Mouse (Mus musculus) forebrain, embryonic 14.5 days (tissue): Measurements from ENCODE around the gene Rras. TPM values are rescaled to one million over a fixed set of nuclear protein-coding genes. Genes with fewer than 3 reads are reported as not detected.
"Not testable (repeated sequence)": the region's sequence is repeated elsewhere in the genome, so short reads cannot be mapped to it uniquely, and the experiment has no call there.

ENCODE experiments used
- ATAC-seq: fragments of 200-750 bp; cut with Nextera tagmentation; 2 replicates; pipeline ENCODE4 v1.8.0; 2017; ENCODE audit warnings: mild to moderate bottlenecking, moderate library complexity
- DNase-seq: peaks from one replicate; pipeline ENCODE4 v3.0.0-alpha.2; 2015; ENCODE audit warnings: low spot score
- H3K27ac ChIP-seq: fragments of 300-500 bp; sonication (generic); 2 replicates; pipeline ENCODE4 v1.5.1; 2014; ENCODE audit warnings: low read depth, mild to moderate bottlenecking, control low read depth, low read length, moderate library complexity
- H3K27me3 ChIP-seq: fragments of 300-500 bp; sonication (generic); replicated peaks from 2 replicates; pipeline ENCODE4 v1.6.1; 2014; ENCODE audit warnings: low read length, control low read depth, mixed read lengths; ENCODE audit not compliant: control insufficient read depth, insufficient read depth
- H3K36me3 ChIP-seq: fragments of 300-500 bp; sonication (generic); 2 replicates; pipeline ENCODE4 v1.6.1; 2014; ENCODE audit warnings: low read length, control low read depth; ENCODE audit not compliant: control insufficient read depth, insufficient read depth
- H3K4me1 ChIP-seq: fragments of 300-500 bp; sonication (generic); 2 replicates; pipeline ENCODE4 v1.6.1; 2014; ENCODE audit warnings: antibody characterized with exemption, low read length, control low read depth; ENCODE audit not compliant: control insufficient read depth, insufficient read depth
- H3K4me2 ChIP-seq: fragments of 300-500 bp; sonication (generic); 2 replicates; pipeline ENCODE4 v1.6.1; 2014; ENCODE audit warnings: mild to moderate bottlenecking, control low read depth, low read length
- H3K4me3 ChIP-seq: fragments of 300-500 bp; sonication (generic); 2 replicates; pipeline ENCODE4 v1.5.1; 2014; ENCODE audit warnings: low read depth, low read length, control low read depth
- H3K9ac ChIP-seq: fragments of 300-500 bp; sonication (generic); 2 replicates; pipeline ENCODE4 v1.6.1; 2014; ENCODE audit warnings: mild to moderate bottlenecking, low read length, control low read depth, moderate library complexity
- H3K9me3 ChIP-seq: fragments of 300-500 bp; sonication (generic); replicated peaks from 2 replicates; pipeline ENCODE4 v1.6.1; 2016; ENCODE audit warnings: low read length, control low read depth, mixed read lengths; ENCODE audit not compliant: control insufficient read depth
- WGBS: fragments of 180-500 bp; shearing (Covaris S2); extraction: QIAGEN DNeasy Blood & Tissue Kit; methylation state at CpG from one replicate; pipeline ENCODE4 v1.1.7; 2014; 5-methylcytosine and 5-hydroxymethylcytosine counted together
- polyA plus RNA-seq: library from polyadenylated mRNA; unstranded; fragments of >200 nt; fragmentation: Nextera tagmentation; extraction: Ambion mirVana; gene quantifications from 2 replicates; pipeline ENCODE4 v1.2.1, GENCODE M21; 2014

Gene Rras
- polyA plus RNA-seq, 1 experiment from 2014 or later, result 14.7 TPM

DNA sequence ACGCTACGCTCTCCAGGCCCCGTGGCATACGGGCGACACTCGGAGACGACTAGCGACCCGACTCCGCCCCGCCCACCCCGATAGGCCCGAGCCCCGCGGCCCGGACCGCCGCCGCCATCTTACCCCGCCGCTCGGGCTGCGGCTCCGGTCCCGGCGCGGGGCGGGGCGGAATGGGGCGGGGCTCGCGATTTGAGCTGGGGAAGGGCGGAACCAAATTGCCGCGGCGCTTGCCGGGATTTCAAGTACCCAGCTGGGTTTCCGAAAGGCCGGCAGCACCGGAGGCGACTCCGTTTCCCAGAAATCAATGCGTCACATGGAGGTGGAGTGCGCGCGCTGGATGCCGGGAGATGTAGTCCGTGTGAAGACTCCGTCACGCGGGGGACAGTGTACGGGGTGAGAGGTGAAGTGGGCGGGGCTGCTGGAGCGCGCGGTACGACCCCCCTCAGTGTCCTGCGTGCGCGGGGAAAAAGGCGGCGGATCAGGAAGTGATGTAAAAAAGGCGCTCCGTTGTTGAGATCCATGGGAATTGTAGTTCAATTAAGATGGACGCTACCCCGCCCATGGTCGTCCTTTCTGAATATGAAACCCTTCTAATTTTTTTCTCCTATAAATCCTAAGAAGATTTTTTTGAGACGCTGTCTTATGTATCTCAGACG lies 1.7 kb upstream of the Rras start, which contains the start of gene Scaf1:
Gene Scaf1 (minus strand): TSS at position 407 of the 656 bp plus-strand sequence.
- Histone ChIP-seq H3K27ac (peak within 1 kb of the TSS; percentile 85), H3K4me1 (peaks cover 14% of the 10 kb centered on the region), H3K4me3 (peak within 1 kb of the TSS; percentile 95), H3K9ac (peak within 1 kb of the TSS; percentile 92), H3K9me3 (no peaks in the 10 kb centered on the region), H3K27me3 (no peaks in the 10 kb centered on the region), H3K4me2 (peak within 1 kb of the TSS; percentile 76), H3K36me3 (peaks cover 29% of the 10 kb centered on the region)
- DNase-seq, result peak; percentile 100
- 1% methylated on average over 63 of the region's 69 CpGs for WGBS
- peak; percentile 94 for ATAC-seq

DNA sequence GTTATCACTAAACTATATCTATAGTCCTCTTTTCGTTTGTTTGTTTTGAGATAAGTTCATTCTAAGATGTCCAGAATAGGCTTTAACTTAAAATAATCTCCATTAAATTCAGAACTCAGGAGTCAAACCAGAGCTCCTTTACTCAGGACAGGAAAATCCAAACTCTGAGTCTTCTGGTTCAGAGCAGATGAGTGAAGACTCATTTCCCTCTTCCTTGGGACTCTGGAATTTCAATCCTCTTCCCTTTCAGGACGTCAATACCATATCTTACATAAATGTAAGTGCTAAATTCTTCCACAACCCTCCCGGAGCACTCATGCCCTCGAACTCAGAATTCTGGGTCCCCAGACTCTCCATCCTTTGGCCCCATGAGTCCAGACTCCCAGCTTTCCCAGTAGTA lies 1.0 kb upstream of the Rras start:
- H3K4me1 ChIP-seq, result peaks cover 14% of the 10 kb centered on the region
- 0 out of 2 replicates have a peak, but pooled peaks have one; percentile 0 for ATAC-seq
- H3K36me3 ChIP-seq, result peaks cover 22% of the 10 kb centered on the region
- peak overlapping the region; percentile 85 for H3K27ac ChIP-seq
- H3K9ac ChIP-seq, result peak overlapping the region; percentile 52
- 2% methylated on average over 4 of the region's 4 CpGs for WGBS
- no peaks in the 10 kb centered on the region for H3K9me3 ChIP-seq
- peak overlapping the region; percentile 65 for H3K4me2 ChIP-seq
- H3K27me3 ChIP-seq, result no peaks in the 10 kb centered on the region
- no peak for DNase-seq
- peak overlapping the region; percentile 95 for H3K4me3 ChIP-seq

DNA sequence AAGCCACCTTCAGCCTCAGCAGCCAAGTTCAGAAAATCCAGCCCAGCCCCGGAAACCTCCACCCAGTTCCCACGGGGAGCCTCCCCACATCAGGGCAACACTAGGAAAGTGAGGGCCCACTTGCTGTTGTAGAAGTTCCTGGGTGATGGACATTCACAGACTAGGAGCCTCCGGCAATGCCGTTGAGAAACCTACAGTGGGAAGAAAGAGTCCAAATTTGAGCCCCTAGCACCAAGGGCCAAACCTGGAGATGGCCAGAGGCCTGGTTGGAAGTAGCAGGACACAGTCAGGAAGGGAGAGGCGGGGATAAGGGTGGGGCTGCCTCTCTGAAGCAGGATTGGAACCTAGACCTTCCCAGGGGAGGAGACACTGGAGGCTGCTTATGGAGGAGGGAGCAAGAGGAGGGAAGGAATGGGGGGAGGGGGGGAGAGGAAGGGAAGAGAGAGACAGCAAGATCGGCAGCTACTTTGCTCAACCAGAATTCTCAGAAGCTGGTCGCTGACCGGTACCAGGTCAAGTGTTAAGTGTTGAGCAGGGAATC lies 1.3 kb downstream of the Rras start:
- no peaks in the 10 kb centered on the region for H3K9me3 ChIP-seq
- peaks cover 14% of the 10 kb centered on the region for H3K4me1 ChIP-seq
- H3K9ac ChIP-seq, result no peak overlapping the region
- H3K36me3 ChIP-seq, result 0 out of 2 replicates have a peak, but pooled peaks cover under 1% of the 10 kb centered on the region
- 0 out of 2 replicates have a peak overlapping the region, but pooled peaks have one; percentile 12 for H3K4me2 ChIP-seq
- ATAC-seq (no peak), DNase-seq (no peak)
- no peaks in the 10 kb centered on the region for H3K27me3 ChIP-seq
- H3K27ac ChIP-seq, result no peak overlapping the region
- no peak overlapping the region for H3K4me3 ChIP-seq
- 45% methylated on average over 8 of the region's 8 CpGs for WGBS

DNA sequence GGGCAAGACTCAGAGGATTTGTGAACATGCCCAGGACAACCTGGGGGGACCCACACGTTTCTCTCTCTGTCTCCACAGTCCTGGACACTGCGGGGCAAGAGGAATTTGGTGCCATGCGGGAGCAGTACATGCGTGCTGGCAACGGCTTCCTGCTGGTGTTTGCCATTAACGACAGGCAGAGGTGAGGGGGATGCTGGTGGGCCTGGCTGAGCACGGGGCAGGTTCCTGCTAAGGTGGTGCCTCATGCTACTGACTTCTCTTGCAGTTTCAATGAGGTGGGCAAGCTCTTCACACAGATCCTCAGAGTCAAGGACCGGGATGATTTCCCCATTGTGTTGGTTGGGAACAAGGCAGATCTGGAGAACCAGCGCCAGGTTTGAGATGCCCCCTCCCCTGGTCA lies 2.5 kb downstream of the Rras start:
- Histone ChIP-seq H3K4me3 (no peak overlapping the region), H3K4me1 (peaks cover 6% of the 10 kb centered on the region; the same call in 1 of the 2 replicates), H3K27me3 (no peaks in the 10 kb centered on the region), H3K4me2 (no peak overlapping the region), H3K9me3 (no peaks in the 10 kb centered on the region), H3K36me3 (no peaks in the 10 kb centered on the region), H3K27ac (no peak overlapping the region), H3K9ac (no peak overlapping the region)
- DNase-seq, result no peak
- ATAC-seq, result no peak
- WGBS, result 76% methylated on average over 9 of the region's 9 CpGs

DNA sequence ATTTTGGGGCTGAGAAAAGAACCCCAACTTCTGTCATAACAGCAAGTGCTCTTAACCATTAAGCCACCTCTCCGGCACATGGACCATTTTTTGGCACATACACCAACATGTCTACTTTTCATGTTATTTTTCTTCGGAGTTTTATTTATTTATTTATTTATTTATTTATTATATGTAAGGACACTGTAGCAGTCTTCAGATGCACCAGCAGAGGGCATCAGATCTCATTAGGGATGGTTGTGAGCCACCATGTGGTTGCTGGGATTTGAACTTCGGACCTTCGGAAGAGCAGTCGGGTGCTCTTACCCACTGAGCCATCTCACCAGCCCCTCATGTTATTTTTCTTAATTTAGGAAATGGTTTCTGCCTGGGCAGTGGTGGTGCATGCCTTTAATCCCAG lies 6.0 kb downstream of the Rras start:
- not testable (repeated sequence) for H3K27ac ChIP-seq, H3K4me3 ChIP-seq, H3K9me3 ChIP-seq, H3K27me3 ChIP-seq, H3K4me1 ChIP-seq, ATAC-seq, H3K4me2 ChIP-seq, H3K9ac ChIP-seq
- peak; percentile 38 for DNase-seq
- 86% methylated on average over 5 of the region's 5 CpGs for WGBS
- H3K36me3 ChIP-seq, result peaks cover 24% of the 10 kb centered on the region

DNA sequence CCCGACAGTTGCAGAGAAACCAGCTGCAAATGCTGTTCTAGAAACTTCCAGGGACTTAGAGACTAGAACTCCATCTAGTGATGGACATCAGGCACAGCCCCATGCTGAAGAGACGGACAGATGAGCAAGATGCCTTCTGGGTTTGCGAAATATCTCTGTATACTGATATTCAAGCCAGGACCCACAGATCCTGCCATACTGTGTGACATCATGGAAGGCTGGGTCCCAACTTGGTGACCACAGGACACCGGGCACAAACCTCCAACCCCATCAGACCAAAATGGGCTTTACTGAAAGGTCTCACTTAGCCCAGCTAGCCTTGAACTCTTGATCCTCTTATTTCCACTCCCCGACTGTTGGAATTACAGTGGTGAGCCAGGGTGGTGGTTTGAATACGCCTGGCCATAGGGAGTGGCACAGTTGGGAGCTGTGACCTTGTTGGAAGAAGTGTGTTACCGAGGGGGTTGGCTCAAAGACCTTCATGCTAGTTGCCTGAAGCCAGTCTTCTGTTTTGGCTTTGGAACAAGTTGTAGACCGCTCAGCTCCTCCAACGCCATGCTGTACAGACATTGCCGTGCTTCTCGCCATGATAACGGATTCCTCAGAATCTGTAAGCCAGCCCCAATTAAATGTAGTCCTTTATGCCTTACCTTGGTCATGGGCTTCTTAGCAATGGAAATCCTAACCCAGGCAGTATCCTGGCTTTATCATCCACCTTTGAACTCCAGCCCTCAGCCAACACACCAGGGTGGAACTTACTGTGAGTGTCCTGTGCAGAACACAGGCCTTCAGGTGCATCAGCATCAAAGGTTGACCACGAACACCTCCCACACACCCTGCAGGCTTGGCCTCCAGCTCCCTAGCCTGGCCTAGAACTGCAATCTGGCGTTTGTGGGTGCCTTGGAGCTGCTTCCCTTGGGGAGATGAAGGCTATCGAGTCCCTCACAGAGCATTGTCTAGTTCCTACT lies 6.8 kb downstream of the Rras start:
- Histone ChIP-seq H3K9me3 (no peaks in the 10 kb centered on the region), H3K4me2 (no peak overlapping the region), H3K9ac (no peak overlapping the region), H3K27me3 (no peaks in the 10 kb centered on the region), H3K4me3 (no peak overlapping the region), H3K4me1 (no peaks in the 10 kb centered on the region), H3K27ac (no peak overlapping the region), H3K36me3 (peaks cover 33% of the 10 kb centered on the region)
- DNase-seq (no peak), ATAC-seq (no peak)
- 88% methylated on average over 15 of the region's 15 CpGs for WGBS

DNA sequence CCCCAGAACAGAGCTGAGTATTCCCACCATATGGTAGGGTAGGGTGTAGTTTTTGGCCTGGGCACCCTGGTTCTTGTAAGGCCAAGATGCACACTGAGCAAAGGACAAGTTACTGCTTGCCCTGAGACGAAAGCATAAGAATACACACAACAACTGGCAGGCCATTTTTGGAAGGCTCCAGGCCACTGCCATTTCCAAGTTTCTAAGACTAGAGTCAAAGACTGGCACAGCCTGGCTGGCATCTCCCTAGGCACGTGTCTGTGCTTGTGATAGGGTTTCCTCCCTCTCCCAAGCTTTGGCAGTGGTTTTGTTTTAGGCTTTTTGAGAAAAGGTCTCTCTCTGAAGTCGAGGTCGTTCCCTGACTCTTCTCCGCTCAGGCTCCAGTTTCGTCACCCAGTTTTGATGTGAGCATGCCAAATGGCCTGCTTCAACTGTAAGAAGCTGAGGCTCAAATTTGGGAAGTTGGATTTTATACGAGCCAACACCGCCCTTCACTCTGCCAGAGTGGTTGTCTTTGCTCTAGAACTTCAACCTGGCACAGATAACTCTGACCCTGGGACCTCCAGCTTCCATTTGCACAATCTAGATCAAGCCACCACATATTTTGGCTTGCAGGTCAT lies 8.0 kb downstream of the Rras start:
- Histone ChIP-seq H3K4me3 (no peak overlapping the region), H3K27me3 (no peaks in the 10 kb centered on the region), H3K9ac (no peak overlapping the region), H3K9me3 (no peaks in the 10 kb centered on the region), H3K4me1 (no peaks in the 10 kb centered on the region), H3K4me2 (no peak overlapping the region), H3K36me3 (peaks cover 44% of the 10 kb centered on the region), H3K27ac (no peak overlapping the region)
- WGBS, result 82% methylated on average over 8 of the region's 8 CpGs
- ATAC-seq (no peak), DNase-seq (no peak)

DNA sequence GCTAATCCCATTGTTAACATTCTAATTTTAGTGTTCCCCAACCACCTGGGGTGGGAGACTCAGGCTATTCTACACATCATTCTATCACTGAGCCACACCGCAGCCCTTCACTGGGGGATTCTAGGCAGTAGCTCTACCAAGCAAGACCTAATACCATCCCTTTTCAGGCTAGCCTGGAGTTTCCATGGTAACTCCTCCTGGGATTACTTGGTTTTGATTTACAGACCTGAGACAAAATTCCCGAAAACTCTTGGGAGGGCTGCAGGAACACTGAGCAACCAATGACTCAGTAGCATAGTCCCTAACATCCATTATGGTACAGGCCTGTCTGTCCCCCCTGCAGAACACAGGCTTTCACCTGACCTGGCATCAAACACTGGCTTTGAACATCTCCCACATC lies 8.5 kb downstream of the Rras start:
- H3K4me2 ChIP-seq, result no peak overlapping the region
- no peak overlapping the region for H3K9ac ChIP-seq
- no peaks in the 10 kb centered on the region for H3K27me3 ChIP-seq
- ATAC-seq (no peak), DNase-seq (no peak)
- H3K4me1 ChIP-seq, result no peaks in the 10 kb centered on the region
- H3K36me3 ChIP-seq, result peaks cover 49% of the 10 kb centered on the region
- H3K27ac ChIP-seq, result no peak overlapping the region
- no peak overlapping the region for H3K4me3 ChIP-seq
- H3K9me3 ChIP-seq, result no peaks in the 10 kb centered on the region
- WGBS, result 56% methylated on average over 2 of the region's 2 CpGs
